Mouse (Mus musculus): ENCODE measurements around the gene Rbm7. TPM values are rescaled to one million over a fixed set of nuclear protein-coding genes. Genes with fewer than 3 reads are reported as not detected.
"Not testable (repeated sequence)": the region's sequence is repeated elsewhere in the genome, so short reads cannot be mapped to it uniquely, and the experiment has no call there.

The Rbm7 gene
- polyA plus RNA-seq, 1 experiment, result 21.9 TPM

GRCm38 (mm10) chr9:48481214-48482134 lies 13.6 kb downstream of the Rbm7 start:
- 26% methylated on average over 20 of the region's 20 CpGs for WGBS
- DNase-seq (ENCODE audit: low read depth, low spot score), result no peak

GRCm38 (mm10) chr9:48480411-48481213 lies 14.5 kb downstream of the Rbm7 start, which contains the start of gene Rexo2:
Gene Rexo2 (minus strand): TSS chr9:48480623.
- DNase-seq (ENCODE audit: low read depth, low spot score), result peak; percentile 70
- WGBS, result 2% methylated on average over 49 of the region's 49 CpGs

GRCm38 (mm10) chr9:48479838-48480410 lies 15.2 kb downstream of the Rbm7 start:
- no peak for DNase-seq (ENCODE audit: low read depth, low spot score)
- 5% methylated on average over 25 of the region's 25 CpGs for WGBS

- 88% methylated on average over 4 of the region's 4 CpGs for WGBS
- DNase-seq (ENCODE audit: low read depth, low spot score), result no peak
These were observed 16.3 kb downstream of the Rbm7 start for GRCm38 (mm10) chr9:48478808-48479207.

GRCm38 (mm10) chr9:48476236-48477165 lies 18.6 kb downstream of the Rbm7 start:
- WGBS, result 76% methylated on average over 10 of the region's 10 CpGs
- DNase-seq (ENCODE audit: low read depth, low spot score), result no peak

- DNase-seq (ENCODE audit: low read depth, low spot score), result no peak
- WGBS, result 90% methylated on average over 9 of the region's 9 CpGs
These were observed 20.7 kb downstream of the Rbm7 start for GRCm38 (mm10) chr9:48474367-48474766.

- no peak for DNase-seq (ENCODE audit: low read depth, low spot score)
- WGBS, result 93% methylated on average over 12 of the region's 12 CpGs
These were observed 22.0 kb downstream of the Rbm7 start for GRCm38 (mm10) chr9:48473131-48473530.

- WGBS, result 94% methylated on average over 15 of the region's 15 CpGs
- DNase-seq (ENCODE audit: low read depth, low spot score), result no peak
These were observed 22.6 kb downstream of the Rbm7 start for GRCm38 (mm10) chr9:48472441-48473025.

GRCm38 (mm10) chr9:48467471-48467870 lies 27.6 kb downstream of the Rbm7 start:
- WGBS, result 95% methylated on average over 5 of the region's 5 CpGs
- not testable (repeated sequence) for DNase-seq (ENCODE audit: low read depth, low spot score)

GRCm38 (mm10) chr9:48466804-48467203 lies 28.3 kb downstream of the Rbm7 start:
- 60% methylated on average over 3 of the region's 3 CpGs for WGBS
- peak; percentile 29 for DNase-seq (ENCODE audit: low read depth, low spot score)

GRCm38 (mm10) chr9:48465671-48466070 lies 29.4 kb downstream of the Rbm7 start:
- no peak for DNase-seq (ENCODE audit: low read depth, low spot score)

GRCm38 (mm10) chr9:48461545-48461944 lies 33.6 kb downstream of the Rbm7 start:
- 62% methylated on average over 3 of the region's 3 CpGs for WGBS
- DNase-seq (ENCODE audit: low read depth, low spot score), result no peak

More at GRCm38 (mm10) chr9:48465671-48466070, 29.4 kb downstream of the Rbm7 start:
- WGBS, result 96% methylated on average over 3 of the region's 3 CpGs

GRCm38 (mm10) chr9:48460720-48461119 lies 34.4 kb downstream of the Rbm7 start:
- 87% methylated on average over 8 of the region's 8 CpGs for WGBS
- no peak for DNase-seq (ENCODE audit: low read depth, low spot score)

GRCm38 (mm10) chr9:48459391-48459790 lies 35.7 kb downstream of the Rbm7 start:
- no peak for DNase-seq (ENCODE audit: low read depth, low spot score)
- WGBS, result 84% methylated on average over 5 of the region's 5 CpGs

GRCm38 (mm10) chr9:48458879-48459278 lies 36.2 kb downstream of the Rbm7 start:
- 73% methylated on average over 3 of the region's 3 CpGs for WGBS
- DNase-seq (ENCODE audit: low read depth, low spot score), result no peak

GRCm38 (mm10) chr9:48455961-48456360 lies 39.1 kb downstream of the Rbm7 start:
- WGBS, result 76% methylated on average over 3 of the region's 3 CpGs

GRCm38 (mm10) chr9:48450066-48450465 lies 45.0 kb downstream of the Rbm7 start:
- 88% methylated on average over 17 of the region's 17 CpGs for WGBS
- DNase-seq (ENCODE audit: low read depth, low spot score), result no peak

More at GRCm38 (mm10) chr9:48455961-48456360, 39.1 kb downstream of the Rbm7 start:
- DNase-seq (ENCODE audit: low read depth, low spot score), result no peak

GRCm38 (mm10) chr9:48447783-48448209 lies 47.3 kb downstream of the Rbm7 start:
- DNase-seq (ENCODE audit: low read depth, low spot score), result no peak
- 20% methylated on average over 5 of the region's 5 CpGs for WGBS

- no peak for DNase-seq (ENCODE audit: low read depth, low spot score)
- 82% methylated on average over 2 of the region's 2 CpGs for WGBS
These were observed 50.3 kb downstream of the Rbm7 start for GRCm38 (mm10) chr9:48444821-48445220.
